Mouse (Mus musculus) thymus, postnatal 36 days (tissue): ENCODE measurements around the gene Gnao1.

Experiments used
- DNase-seq, 2 experiments: peaks; one replicate each; pipeline ENCODE4 v3.0.0; 2022; ENCODE audit warnings: mixed read lengths in 2 of 2

Gnao1 gene

DNA sequence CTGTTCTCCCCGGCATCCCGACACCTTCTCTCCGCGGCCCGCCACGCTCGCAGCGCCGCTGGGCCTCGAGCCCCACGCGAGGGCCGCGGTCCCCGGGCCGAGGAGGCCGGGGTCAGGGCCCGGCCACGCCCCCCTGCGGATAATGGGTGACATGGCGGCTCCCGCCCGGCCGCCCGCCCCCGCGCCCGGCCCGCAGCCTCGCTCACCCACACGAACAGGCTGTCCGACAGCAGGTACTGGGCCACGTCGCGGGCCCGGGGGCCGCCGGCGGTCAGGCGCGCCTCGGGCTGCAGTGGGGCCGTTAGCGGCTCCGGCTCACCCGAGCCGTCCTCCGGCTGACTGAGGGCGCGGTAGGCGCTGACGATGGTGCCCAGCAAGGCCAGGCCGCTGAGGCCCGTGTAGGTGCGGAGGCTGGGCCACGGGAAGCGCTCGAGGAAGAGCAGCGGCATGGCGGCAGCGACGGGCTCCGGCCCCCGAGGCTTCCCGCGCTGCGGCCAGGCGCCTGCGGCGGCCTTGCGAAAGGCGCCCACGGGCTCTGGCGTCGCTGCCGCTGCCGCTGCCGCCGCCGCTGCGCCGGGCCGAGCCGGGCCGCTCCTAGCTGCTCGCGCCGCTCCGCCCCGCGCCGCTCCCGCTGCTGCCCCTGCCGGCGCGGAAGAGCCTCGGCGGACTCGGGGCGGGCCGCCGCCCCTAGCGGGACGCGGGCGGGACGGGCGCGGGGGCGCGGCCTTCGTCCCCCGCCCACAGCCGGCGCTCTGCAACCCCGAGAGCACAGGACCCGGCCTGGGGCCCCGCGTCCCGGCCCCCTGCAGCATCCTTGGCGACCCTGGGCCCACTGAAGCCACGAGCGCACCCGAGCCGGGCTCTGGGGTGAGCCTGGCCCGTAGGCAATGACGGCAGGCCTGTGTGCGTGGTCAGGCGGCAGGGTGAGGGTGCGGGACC, 202.5 kb downstream of the Gnao1 start, which contains the start of gene Amfr:
Gene Amfr (minus strand): TSS at position 830 of the 939 bp plus-strand sequence.
- DNase-seq, result peak; percentile 65 to 70

DNA sequence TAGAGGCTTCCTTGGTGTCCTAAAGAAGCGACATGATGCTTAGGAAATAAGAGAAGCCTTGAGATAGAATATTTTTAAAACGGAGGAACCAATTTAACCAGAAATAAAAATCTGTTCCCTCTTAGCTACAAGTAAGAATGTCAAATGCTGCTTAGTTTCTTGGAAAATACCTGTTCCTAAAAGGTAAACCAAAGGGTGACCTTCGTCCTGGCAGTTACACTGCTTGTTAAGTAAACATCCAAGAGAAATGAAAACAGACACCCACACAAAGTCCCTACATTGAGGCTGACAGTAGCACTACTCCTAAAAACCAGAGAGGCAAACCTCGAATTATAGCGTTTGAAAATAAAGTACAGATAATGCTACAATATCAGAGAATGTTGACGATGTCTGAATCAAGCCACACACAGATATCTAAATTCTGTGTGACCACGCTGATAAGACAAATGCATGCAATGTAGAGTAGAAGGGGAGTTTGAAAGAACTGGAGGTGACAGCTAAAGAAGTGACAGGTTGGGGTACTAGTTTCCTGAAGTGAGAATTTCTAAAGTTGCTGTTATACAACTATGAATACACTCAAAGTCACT, 203.4 kb downstream of the Gnao1 start:
- no peak for DNase-seq
